Mouse (Mus musculus) lung, embryonic 15.5 days (tissue): Measurements from ENCODE around the gene Ghrhr. TPM values are rescaled to one million over a fixed set of nuclear protein-coding genes. Genes with fewer than 3 reads are reported as not detected.
A peak's percentile ranks its signal among the peaks of the same experiment; 100 is the strongest.

Experiments
- ATAC-seq: fragments of 200-750 bp; cut with Nextera tagmentation; 2 replicates; pipeline ENCODE4 v1.8.0; 2017; ENCODE audit warnings: moderate number of reproducible peaks, borderline replicate concordance; ENCODE audit not compliant: low FRiP score, low TSS enrichment; ENCODE audit errors: extremely low read depth
- H3K27ac ChIP-seq: fragments of 300-500 bp; sonication (generic); 2 replicates; pipeline ENCODE4 v1.5.1; 2015; ENCODE audit warnings: moderate library complexity, mild to moderate bottlenecking, inconsistent platforms
- H3K27me3 ChIP-seq: fragments of 300-500 bp; sonication (generic); 2 replicates; pipeline ENCODE4 v1.6.1; 2015; ENCODE audit warnings: inconsistent platforms
- H3K36me3 ChIP-seq: fragments of 300-500 bp; sonication (generic); 2 replicates; pipeline ENCODE4 v1.6.1; 2015; ENCODE audit warnings: inconsistent platforms
- H3K4me1 ChIP-seq: fragments of 300-500 bp; sonication (generic); 2 replicates; pipeline ENCODE4 v1.6.1; 2015; ENCODE audit warnings: inconsistent platforms
- H3K4me2 ChIP-seq: fragments of 300-500 bp; sonication (generic); 2 replicates; pipeline ENCODE4 v1.6.1; 2015; ENCODE audit warnings: inconsistent platforms, mild to moderate bottlenecking, moderate library complexity
- H3K4me3 ChIP-seq: fragments of 300-500 bp; sonication (generic); 2 replicates; pipeline ENCODE4 v1.5.1; 2015; ENCODE audit warnings: mild to moderate bottlenecking, inconsistent platforms
- H3K9ac ChIP-seq: fragments of 300-500 bp; sonication (generic); 2 replicates; pipeline ENCODE4 v1.6.1; 2015; ENCODE audit warnings: inconsistent platforms
- H3K9me3 ChIP-seq: fragments of 300-500 bp; sonication (generic); 2 replicates; pipeline ENCODE4 v1.6.1; 2016; ENCODE audit warnings: inconsistent platforms
- WGBS: fragments of 180-500 bp; shearing (Covaris S2); methylation state at CpG from one replicate; pipeline ENCODE4 v1.1.7; 2015; 5-methylcytosine and 5-hydroxymethylcytosine counted together
- polyA plus RNA-seq: library from polyadenylated mRNA; unstranded; fragments of >200 nt; fragmentation: Nextera tagmentation; extraction: Ambion mirVana; gene quantifications from 2 replicates; pipeline ENCODE4 v1.2.1, GENCODE M21; 2015

The Ghrhr gene
- polyA plus RNA-seq, 1 experiment from 2014 or later: 0.09 TPM

- ATAC-seq: no peak
- H3K9ac ChIP-seq: no peak overlapping the region
- H3K27me3 ChIP-seq: no peaks in the 10 kb centered on the region
- no peak overlapping the region for H3K27ac ChIP-seq
- no peaks in the 10 kb centered on the region for H3K36me3 ChIP-seq
- H3K4me1 ChIP-seq: peaks cover 7% of the 10 kb centered on the region; the same call in 1 of the 2 replicates
- no peak overlapping the region for H3K4me3 ChIP-seq
- 73% methylated on average over 9 of the region's 9 CpGs for WGBS
- no peaks in the 10 kb centered on the region for H3K9me3 ChIP-seq
- no peak overlapping the region for H3K4me2 ChIP-seq
These were observed 23.0 kb downstream of the Ghrhr start for GRCm38 (mm10) chr6:55398869-55399628.

- Histone ChIP-seq H3K4me1 (peaks cover 7% of the 10 kb centered on the region; the same call in 1 of the 2 replicates), H3K9ac (no peak overlapping the region), H3K27ac (no peak overlapping the region), H3K27me3 (no peaks in the 10 kb centered on the region), H3K4me3 (no peak overlapping the region), H3K4me2 (no peak overlapping the region), H3K9me3 (no peaks in the 10 kb centered on the region), H3K36me3 (no peaks in the 10 kb centered on the region)
- WGBS: 53% methylated on average over 5 of the region's 5 CpGs
- no peak for ATAC-seq
These were observed 23.8 kb downstream of the Ghrhr start for GRCm38 (mm10) chr6:55399910-55400309.

GRCm38 (mm10) chr6:55402041-55402776, 26.1 kb downstream of the Ghrhr start:
- Histone ChIP-seq H3K36me3 (no peaks in the 10 kb centered on the region), H3K9ac (no peak overlapping the region), H3K27ac (no peak overlapping the region), H3K4me1 (no peaks in the 10 kb centered on the region), H3K4me3 (no peak overlapping the region), H3K9me3 (no peaks in the 10 kb centered on the region), H3K27me3 (no peaks in the 10 kb centered on the region), H3K4me2 (no peak overlapping the region)
- WGBS: 68% methylated on average over 9 of the region's 9 CpGs
- ATAC-seq: no peak

- WGBS: 44% methylated on average over 9 of the region's 9 CpGs
- Histone ChIP-seq H3K9me3 (no peaks in the 10 kb centered on the region), H3K27ac (no peak overlapping the region), H3K27me3 (no peaks in the 10 kb centered on the region), H3K4me2 (no peak overlapping the region), H3K4me3 (no peak overlapping the region), H3K36me3 (no peaks in the 10 kb centered on the region), H3K4me1 (no peaks in the 10 kb centered on the region), H3K9ac (no peak overlapping the region)
- ATAC-seq: 0 out of 2 replicates have a peak, but pooled peaks have one; percentile 25
These were observed 27.6 kb downstream of the Ghrhr start for GRCm38 (mm10) chr6:55403411-55404309.

- H3K27ac ChIP-seq: no peak overlapping the region
- H3K4me3 ChIP-seq: no peak overlapping the region
- no peak for ATAC-seq
- H3K9ac ChIP-seq: no peak overlapping the region
- WGBS: 74% methylated on average over 5 of the region's 5 CpGs
- no peaks in the 10 kb centered on the region for H3K27me3 ChIP-seq
- no peak overlapping the region for H3K4me2 ChIP-seq
- H3K36me3 ChIP-seq: no peaks in the 10 kb centered on the region
- no peaks in the 10 kb centered on the region for H3K4me1 ChIP-seq
- H3K9me3 ChIP-seq: no peaks in the 10 kb centered on the region
These were observed 28.4 kb downstream of the Ghrhr start for GRCm38 (mm10) chr6:55404421-55404990.

- Histone ChIP-seq H3K27ac (no peak overlapping the region), H3K4me2 (no peak overlapping the region), H3K9ac (no peak overlapping the region), H3K9me3 (no peaks in the 10 kb centered on the region), H3K4me3 (no peak overlapping the region), H3K4me1 (no peaks in the 10 kb centered on the region), H3K36me3 (no peaks in the 10 kb centered on the region), H3K27me3 (no peaks in the 10 kb centered on the region)
- 58% methylated on average over 4 of the region's 4 CpGs for WGBS
- no peak for ATAC-seq
These were observed 31.2 kb downstream of the Ghrhr start for GRCm38 (mm10) chr6:55407345-55407744.

GRCm38 (mm10) chr6:55410119-55410775, 34.2 kb downstream of the Ghrhr start:
- Histone ChIP-seq H3K9me3 (no peaks in the 10 kb centered on the region), H3K4me1 (no peaks in the 10 kb centered on the region), H3K4me3 (no peak overlapping the region), H3K36me3 (no peaks in the 10 kb centered on the region), H3K27ac (no peak overlapping the region), H3K27me3 (no peaks in the 10 kb centered on the region), H3K9ac (no peak overlapping the region), H3K4me2 (no peak overlapping the region)
- ATAC-seq: no peak
- WGBS: 31% methylated on average over 7 of the region's 7 CpGs

- H3K27me3 ChIP-seq: no peaks in the 10 kb centered on the region
- no peak for ATAC-seq
- H3K27ac ChIP-seq: no peak overlapping the region
- no peak overlapping the region for H3K4me3 ChIP-seq
- no peaks in the 10 kb centered on the region for H3K9me3 ChIP-seq
- 54% methylated on average over 5 of the region's 5 CpGs for WGBS
- H3K4me2 ChIP-seq: no peak overlapping the region
- H3K9ac ChIP-seq: no peak overlapping the region
- H3K36me3 ChIP-seq: no peaks in the 10 kb centered on the region
- H3K4me1 ChIP-seq: no peaks in the 10 kb centered on the region
These were observed 34.9 kb downstream of the Ghrhr start for GRCm38 (mm10) chr6:55410977-55411376.

GRCm38 (mm10) chr6:55416202-55416601, 40.1 kb downstream of the Ghrhr start:
- WGBS: 67% methylated on average over 5 of the region's 5 CpGs
- H3K9ac ChIP-seq: no peak overlapping the region
- H3K9me3 ChIP-seq: no peaks in the 10 kb centered on the region
- H3K27ac ChIP-seq: no peak overlapping the region
- no peaks in the 10 kb centered on the region for H3K4me1 ChIP-seq
- H3K4me2 ChIP-seq: no peak overlapping the region
- ATAC-seq: no peak
- no peaks in the 10 kb centered on the region for H3K27me3 ChIP-seq
- no peak overlapping the region for H3K4me3 ChIP-seq
- H3K36me3 ChIP-seq: no peaks in the 10 kb centered on the region

GRCm38 (mm10) chr6:55418746-55419410, 42.8 kb downstream of the Ghrhr start:
- no peaks in the 10 kb centered on the region for H3K9me3 ChIP-seq
- no peak overlapping the region for H3K4me2 ChIP-seq
- no peaks in the 10 kb centered on the region for H3K27me3 ChIP-seq
- no peak overlapping the region for H3K27ac ChIP-seq
- H3K4me3 ChIP-seq: no peak overlapping the region
- no peak overlapping the region for H3K9ac ChIP-seq
- WGBS: 40% methylated on average over 2 of the region's 2 CpGs
- no peaks in the 10 kb centered on the region for H3K36me3 ChIP-seq
- no peaks in the 10 kb centered on the region for H3K4me1 ChIP-seq
- no peak for ATAC-seq

GRCm38 (mm10) chr6:55420411-55420810, 44.3 kb downstream of the Ghrhr start:
- H3K36me3 ChIP-seq: no peaks in the 10 kb centered on the region
- H3K4me1 ChIP-seq: no peaks in the 10 kb centered on the region
- H3K9me3 ChIP-seq: no peaks in the 10 kb centered on the region
- ATAC-seq: no peak
- H3K9ac ChIP-seq: no peak overlapping the region
- no peak overlapping the region for H3K27ac ChIP-seq
- H3K4me3 ChIP-seq: no peak overlapping the region
- H3K4me2 ChIP-seq: no peak overlapping the region
- WGBS: 51% methylated on average over 3 of the region's 3 CpGs
- H3K27me3 ChIP-seq: no peaks in the 10 kb centered on the region
